ENCODE assay signal across 9 mouse cellular contexts in the genomic region with DNA sequence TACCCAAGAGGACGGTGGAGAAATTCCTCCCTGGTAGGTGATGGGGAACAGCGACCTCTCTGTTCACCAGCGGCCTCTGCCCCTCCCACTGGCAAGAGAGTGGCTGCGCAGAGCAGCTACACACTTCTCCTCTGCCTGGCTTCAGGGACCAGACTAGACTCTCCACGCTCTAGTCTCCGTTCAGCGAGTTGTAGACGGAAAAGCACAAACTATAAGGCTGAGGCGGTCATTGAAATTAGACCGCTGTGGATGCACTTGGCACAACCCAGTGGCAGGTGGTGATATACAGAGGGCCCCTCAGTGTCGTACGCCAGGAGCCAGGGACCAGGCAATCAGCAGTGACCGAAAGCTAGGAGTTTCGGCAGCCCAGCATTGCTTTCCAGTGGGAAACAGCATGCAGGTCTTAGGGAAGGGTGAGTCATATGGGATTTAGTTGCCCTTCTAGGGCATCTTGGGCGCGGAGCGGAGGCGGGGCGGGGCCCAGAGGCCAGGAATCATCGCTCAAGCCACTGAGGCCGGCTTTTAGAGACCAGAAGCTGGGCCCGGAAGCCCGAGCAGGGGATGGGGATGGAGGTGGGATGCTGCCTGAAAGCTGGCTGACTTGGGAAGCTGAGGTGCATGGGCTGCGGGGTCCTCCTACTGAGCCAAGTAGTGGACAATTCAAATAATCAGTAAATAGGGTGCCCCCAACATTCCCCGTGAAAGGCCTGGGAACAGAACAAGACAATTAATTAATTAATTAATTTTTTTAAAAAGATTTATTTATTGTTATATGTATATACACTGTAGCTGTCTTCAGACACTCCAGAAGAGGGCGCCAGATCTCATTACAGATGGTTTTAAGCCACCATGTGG. TPM values are rescaled to one million over a fixed set of nuclear protein-coding genes. Genes with fewer than 3 reads are reported as not detected.
DNase-seq lines count a peak whose midpoint lies in the region; ATAC-seq and TF ChIP-seq lines count a peak whose summit lies in the region.
"Had no signal": no experiment of that assay in that cellular context is flagged by ENCODE, and none has a peak within 500 bp of the region (broad histone marks: within the 10 kb centered on the region; RNA-seq: fewer than 3 reads in every experiment).

No protein-coding gene starts in this region.

- H3K9ac ChIP-seq in forebrain, embryonic 16.5 days (replicated peaks; ENCODE audit: low read depth, low read length): peak overlapping the region; percentile 28
- peak overlapping the region; percentile 66 for H3K9ac ChIP-seq in intestine, embryonic 16.5 days (ENCODE audit: low read depth, low read length)

- H3K27ac ChIP-seq in cerebellum, adult 2 months (ENCODE audit: insufficient read depth, low read length): peak overlapping the region; percentile 81
- H3K27ac ChIP-seq in forebrain, embryonic 16.5 days (ENCODE audit: low read length): no peak overlapping the region
- H3K27ac ChIP-seq in intestine, embryonic 16.5 days (ENCODE audit: low read length): no peak overlapping the region
- H3K27ac ChIP-seq: macrophage had no signal

- peak overlapping the region; percentile 59 for H3K4me2 ChIP-seq in forebrain, embryonic 16.5 days (ENCODE audit: low read length)
- peak overlapping the region; percentile 74 for H3K4me2 ChIP-seq in intestine, embryonic 16.5 days (ENCODE audit: low read depth, low read length)

- no peaks in the 10 kb centered on the region for H3K36me3 ChIP-seq in forebrain, embryonic 16.5 days (ENCODE audit: control insufficient read depth, insufficient read depth)
- no peaks in the 10 kb centered on the region for H3K36me3 ChIP-seq in intestine, embryonic 16.5 days (ENCODE audit: control insufficient read depth, insufficient read depth, low read length)

- H3K9me3 ChIP-seq in forebrain, embryonic 16.5 days (ENCODE audit: control insufficient read depth, low read length): no peaks in the 10 kb centered on the region
- H3K9me3 ChIP-seq in intestine, embryonic 16.5 days (ENCODE audit: control insufficient read depth, low read length): no peaks in the 10 kb centered on the region

- peak; percentile 49 for DNase-seq in left cerebral cortex, postnatal 4 days
- DNase-seq in left cerebral cortex, postnatal 36 days (ENCODE audit: low spot score in 2 of 2): no peak
- DNase-seq in cerebellum, adult 2 months: peak; percentile 71 to 77
- DNase-seq in lung, adult 2 months: no peak
- DNase-seq in ovary, postnatal 14 days (ENCODE audit: low spot score): no peak

- peak; percentile 74; the same call in 1 of the 2 replicates for TF ChIP-seq CTCF in cerebellum, adult 2 months (IDR thresholded peaks at IDR 0.05; ENCODE audit: borderline replicate concordance, insufficient read depth, low read depth, low read length)
- peak; percentile 61 for TF ChIP-seq CTCF in lung, adult 2 months (IDR thresholded peaks at IDR 0.05; ENCODE audit: insufficient read depth, low read length)

- H3K27me3 ChIP-seq in cerebellum, adult 2 months (ENCODE audit: control insufficient read depth, insufficient read depth, low read length): no peaks in the 10 kb centered on the region
- H3K27me3 ChIP-seq in forebrain, embryonic 16.5 days (replicated peaks; ENCODE audit: control insufficient read depth, insufficient read depth, low read length): no peaks in the 10 kb centered on the region
- H3K27me3 ChIP-seq in intestine, embryonic 16.5 days (replicated peaks; ENCODE audit: control insufficient read depth, insufficient read depth, low read length): no peaks in the 10 kb centered on the region

- H3K4me1 ChIP-seq in cerebellum, adult 2 months (ENCODE audit: control insufficient read depth, insufficient read depth, low read length): no peaks in the 10 kb centered on the region
- peaks cover 8% of the 10 kb centered on the region for H3K4me1 ChIP-seq in forebrain, embryonic 16.5 days (replicated peaks; ENCODE audit: control insufficient read depth, insufficient read depth, low read length)
- H3K4me1 ChIP-seq in intestine, embryonic 16.5 days (ENCODE audit: control insufficient read depth, insufficient read depth, low read length): no peaks in the 10 kb centered on the region
- H3K4me1 ChIP-seq in lung, adult 2 months (ENCODE audit: control insufficient read depth, insufficient read depth, low read length): peaks cover 5% of the 10 kb centered on the region

- peak overlapping the region; percentile 62 for H3K4me3 ChIP-seq in cerebellum, adult 2 months (replicated peaks; ENCODE audit: insufficient read depth, low read depth, low read length)
- H3K4me3 ChIP-seq in forebrain, embryonic 16.5 days (replicated peaks; ENCODE audit: low read length): peak overlapping the region; percentile 42
- peak overlapping the region; percentile 42 for H3K4me3 ChIP-seq in intestine, embryonic 16.5 days (ENCODE audit: low read length)
- H3K4me3 ChIP-seq in lung, adult 2 months (replicated peaks; ENCODE audit: extremely low read depth, low read depth, low read length): peak overlapping the region; percentile 56

- TF ChIP-seq POLR2A in cerebellum, adult 2 months (IDR thresholded peaks at IDR 0.05; ENCODE audit: borderline replicate concordance, insufficient read depth, low read length): peak; percentile 70; the same call in 1 of the 2 replicates
- peak; percentile 46; the same call in 1 of the 2 replicates for TF ChIP-seq POLR2A in lung, adult 2 months (IDR thresholded peaks at IDR 0.05; ENCODE audit: borderline replicate concordance, extremely low read depth, low read depth, low read length)

- intact Hi-C loops in left cerebral cortex, postnatal 4 days (cut with DNase I): no loop called here
- intact Hi-C loops in left cerebral cortex, postnatal 36 days (cut with DNase I): no loop called here

- peak; percentile 89 for ATAC-seq in forebrain, embryonic 16.5 days
- ATAC-seq in intestine, embryonic 16.5 days: peak; percentile 93
- 0 out of 2 replicates have a peak, but pooled peaks have one; percentile 51 for ATAC-seq in neutrophil, adult 5-6 weeks (ENCODE audit: extremely low read depth, insufficient number of reproducible peaks, low FRiP score, poor library complexity, severe bottlenecking)

- 4% methylated on average over 26 of the region's 26 CpGs for WGBS in cerebellum, adult 2 months
- WGBS in forebrain, embryonic 16.5 days: 5% methylated on average over 26 of the region's 26 CpGs
- WGBS in intestine, embryonic 16.5 days: 5% methylated on average over 26 of the region's 26 CpGs
- WGBS in lung, adult 2 months: 13% methylated on average over 26 of the region's 26 CpGs

RNA-seq across cellular contexts. Expression of a gene that starts 6.9 kb away (rescaled TPM):
- 1 to 10 TPM; 1.3 to 1.7 TPM for total RNA-seq in left cerebral cortex, postnatal 4 days (2021)
- total RNA-seq in left cerebral cortex, postnatal 36 days (2021): 1 to 10 TPM; 3.6 to 4.8 TPM
- 34.1 and 35.4 TPM in 2 replicates for polyA plus RNA-seq in cerebellum, adult 2 months (2012; rRNA removed)
- 0.31 and 0.68 TPM in 2 replicates for polyA plus RNA-seq in forebrain, embryonic 16.5 days (2015; fragmentation: Nextera tagmentation; extraction: Ambion mirVana)
- 0.21 and 0.23 TPM in 2 replicates for polyA plus RNA-seq in intestine, embryonic 16.5 days (2015; fragmentation: Nextera tagmentation; extraction: Ambion mirVana)
- polyA plus RNA-seq in lung, adult 2 months (2012; rRNA removed): 1.4 and 3.7 TPM in 2 replicates
- not detected in 2 replicates for total RNA-seq in neutrophil, adult 5-6 weeks (2017)
- polyA plus RNA-seq: macrophage had no signal

RNA-seq across cellular contexts. Expression of a gene that starts 20.5 kb away (rescaled TPM):
- 10 to 100 TPM; 37.8 to 40.1 TPM for total RNA-seq in left cerebral cortex, postnatal 4 days (2021)
- 10 to 100 TPM; 32.0 to 35.7 TPM for total RNA-seq in left cerebral cortex, postnatal 36 days (2021)
- polyA plus RNA-seq in cerebellum, adult 2 months (2012; rRNA removed): 65.1 and 70.3 TPM in 2 replicates
- 140 and 146 TPM in 2 replicates for polyA plus RNA-seq in forebrain, embryonic 16.5 days (2015; fragmentation: Nextera tagmentation; extraction: Ambion mirVana)
- 131 and 133 TPM in 2 replicates for polyA plus RNA-seq in intestine, embryonic 16.5 days (2015; fragmentation: Nextera tagmentation; extraction: Ambion mirVana)
- polyA plus RNA-seq in lung, adult 2 months (2012; rRNA removed): 104 and 122 TPM in 2 replicates
- total RNA-seq in neutrophil, adult 5-6 weeks (2017): 46.7 and 58.8 TPM in 2 replicates

RNA-seq across cellular contexts. Expression of a gene that starts 20.6 kb away (rescaled TPM):
- 10 to 100 TPM; 78.9 to 83.2 TPM for total RNA-seq in left cerebral cortex, postnatal 4 days (2021)
- 10 to 100 TPM; 52.0 to 58.6 TPM for total RNA-seq in left cerebral cortex, postnatal 36 days (2021)
- 48.5 and 49.7 TPM in 2 replicates for polyA plus RNA-seq in cerebellum, adult 2 months (2012; rRNA removed)
- polyA plus RNA-seq in forebrain, embryonic 16.5 days (2015; fragmentation: Nextera tagmentation; extraction: Ambion mirVana): 265 and 283 TPM in 2 replicates
- polyA plus RNA-seq in intestine, embryonic 16.5 days (2015; fragmentation: Nextera tagmentation; extraction: Ambion mirVana): 208 and 232 TPM in 2 replicates
- polyA plus RNA-seq in lung, adult 2 months (2012; rRNA removed): 12.0 and 23.2 TPM in 2 replicates
- 12.3 and 23.3 TPM in 2 replicates for total RNA-seq in neutrophil, adult 5-6 weeks (2017)

RNA-seq across cellular contexts. Expression of a gene that starts 26.5 kb away (rescaled TPM):
- total RNA-seq in left cerebral cortex, postnatal 4 days (2021): 10 to 100 TPM; 72.8 to 76.0 TPM
- total RNA-seq in left cerebral cortex, postnatal 36 days (2021): 100 to 1,000 TPM in 1 of 2 experiments, 10 to 100 TPM in 1; 89.8 to 103 TPM
- 204 and 212 TPM in 2 replicates for polyA plus RNA-seq in cerebellum, adult 2 months (2012; rRNA removed)
- polyA plus RNA-seq in forebrain, embryonic 16.5 days (2015; fragmentation: Nextera tagmentation; extraction: Ambion mirVana): 100 and 101 TPM in 2 replicates
- 58.0 and 67.0 TPM in 2 replicates for polyA plus RNA-seq in intestine, embryonic 16.5 days (2015; fragmentation: Nextera tagmentation; extraction: Ambion mirVana)
- 99.1 and 111 TPM in 2 replicates for polyA plus RNA-seq in lung, adult 2 months (2012; rRNA removed)
- 48.2 and 58.0 TPM in 2 replicates for total RNA-seq in neutrophil, adult 5-6 weeks (2017)

RNA-seq across cellular contexts. Expression of a gene that starts 26.7 kb away (rescaled TPM):
- 10 to 100 TPM in 1 of 2 experiments, 1 to 10 TPM in 1; 9.3 to 11.6 TPM for total RNA-seq in left cerebral cortex, postnatal 4 days (2021)
- total RNA-seq in left cerebral cortex, postnatal 36 days (2021): 10 to 100 TPM; 10.7 to 11.0 TPM
- polyA plus RNA-seq in cerebellum, adult 2 months (2012; rRNA removed): 21.0 and 25.1 TPM in 2 replicates
- 15.8 and 17.2 TPM in 2 replicates for polyA plus RNA-seq in forebrain, embryonic 16.5 days (2015; fragmentation: Nextera tagmentation; extraction: Ambion mirVana)
- 111 and 116 TPM in 2 replicates for polyA plus RNA-seq in intestine, embryonic 16.5 days (2015; fragmentation: Nextera tagmentation; extraction: Ambion mirVana)
- polyA plus RNA-seq in lung, adult 2 months (2012; rRNA removed): 35.3 and 37.0 TPM in 2 replicates
- 53.4 and 69.2 TPM in 2 replicates for total RNA-seq in neutrophil, adult 5-6 weeks (2017)

Comparison
In these comparisons a context has a peak if more than half of its experiments do, and no peak if none do; other contexts are left out.
1. DNase-seq: peak in left cerebral cortex, postnatal 4 days (single experiment) and cerebellum, adult 2 months (2 of 2); none in left cerebral cortex, postnatal 36 days (0 of 2), lung, adult 2 months (single experiment) and ovary, postnatal 14 days (single experiment).
2. Peak in every context shown above with its lines, with median percentiles within 50 percentile points of each other: H3K4me3 ChIP-seq and ATAC-seq.